Mouse (Mus musculus) CH12.LX (cell line): ENCODE data around the gene Lamc1. TPM values are rescaled to one million over a fixed set of nuclear protein-coding genes. Genes with fewer than 3 reads are reported as not detected.

Source experiments
- DNase-seq: peaks from one replicate; pipeline ENCODE4 v3.0.0-alpha.2; 2013; ENCODE audit errors: extremely low read depth
- H3K27ac ChIP-seq: 2 replicates; pipeline ENCODE4 v1.5.1; 2012; ENCODE audit warnings: low read depth, mild to moderate bottlenecking, control low read depth, moderate library complexity; ENCODE audit not compliant: insufficient read depth
- H3K27me3 ChIP-seq: replicated peaks from 2 replicates; pipeline ENCODE3; 2012; ENCODE audit warnings: inconsistent platforms
- H3K36me3 ChIP-seq, 2 experiments: replicated peaks in 1 of 2; 2 replicates each; pipeline versions ENCODE3 to v1.6.1; 2012; ENCODE audit warnings: inconsistent platforms in 1 of 2, low read length in 1 of 2, mild to moderate bottlenecking in 1 of 2, mixed read lengths in 1 of 2, moderate library complexity in 1 of 2; ENCODE audit not compliant: control insufficient read depth in 1 of 2, insufficient read depth in 1 of 2
- H3K4me1 ChIP-seq, 2 experiments: 2 replicates each; pipeline ENCODE4 v1.6.1; 2012; ENCODE audit warnings: inconsistent platforms in 1 of 2, moderate library complexity in 1 of 2; ENCODE audit not compliant: insufficient read depth in 2 of 2, control insufficient read depth in 1 of 2
- H3K4me2 ChIP-seq: 2 replicates; pipeline ENCODE4 v1.6.1; 2012; ENCODE audit warnings: low read depth, mild to moderate bottlenecking, control low read depth; ENCODE audit not compliant: poor library complexity, insufficient read depth, severe bottlenecking
- H3K4me3 ChIP-seq, 3 experiments: fragments of 150-350 bp in 1 of 3; sonication (generic) in 1 of 3; replicated peaks in 1 of 3; 2 replicates each; pipeline versions ENCODE3 to v1.5.1; 2011 to 2012; ENCODE audit warnings: low read depth in 2 of 3, low read length in 2 of 3, mild to moderate bottlenecking in 2 of 3, moderate library complexity in 2 of 3, control low read depth in 1 of 3, improper control_type of control experiment in 1 of 3, inconsistent platforms in 1 of 3, mixed read lengths in 1 of 3; ENCODE audit not compliant: poor library complexity in 1 of 3
- H3K79me2 ChIP-seq: replicated peaks from 2 replicates; pipeline ENCODE4 v1.6.1; 2012; ENCODE audit warnings: mild to moderate bottlenecking, moderate library complexity; ENCODE audit not compliant: control insufficient read depth, poor library complexity, insufficient read depth, severe bottlenecking; ENCODE audit errors: extremely low read depth
- H3K9ac ChIP-seq: 2 replicates; pipeline ENCODE4 v1.6.1; 2012; ENCODE audit warnings: low read depth, mild to moderate bottlenecking, control low read depth, moderate library complexity; ENCODE audit not compliant: insufficient read depth
- H3K9me3 ChIP-seq: replicated peaks from 2 replicates; pipeline ENCODE3; 2012; ENCODE audit warnings: low read length, inconsistent platforms, mixed read lengths
- BHLHE40 ChIP-seq: IDR thresholded peaks from 2 replicates; pipeline ENCODE4 v1.6.1; 2011; ENCODE audit warnings: mild to moderate bottlenecking, low read depth, low read length, improper control_type of control experiment
- CHD1 ChIP-seq: IDR thresholded peaks from 2 replicates; pipeline ENCODE4 v1.6.1; 2012; ENCODE audit warnings: low read depth, low read length, improper control_type of control experiment, inconsistent platforms
- E2F4 ChIP-seq: IDR thresholded peaks from 2 replicates; pipeline ENCODE4 v1.6.1; 2011; ENCODE audit warnings: low read depth, low read length, improper control_type of control experiment; ENCODE audit not compliant: insufficient replicate concordance
- ELF1 ChIP-seq: IDR thresholded peaks from 2 replicates; pipeline ENCODE4 v1.6.1; 2014; ENCODE audit warnings: low read depth, mild to moderate bottlenecking, inconsistent platforms, low read length, improper control_type of control experiment
- EP300 ChIP-seq: IDR thresholded peaks from 2 replicates; pipeline ENCODE4 v1.6.1; 2011; ENCODE audit warnings: low read length, improper control_type of control experiment
- ETS1 ChIP-seq: conservative IDR thresholded peaks from 2 replicates; pipeline ENCODE4 v1.6.1; 2012; ENCODE audit warnings: low read depth, mild to moderate bottlenecking, inconsistent platforms, low read length, improper control_type of control experiment, moderate library complexity
- HCFC1 ChIP-seq: IDR thresholded peaks from 2 replicates; pipeline ENCODE4 v1.6.1; 2012; ENCODE audit warnings: low read depth, mild to moderate bottlenecking, inconsistent platforms, low read length, improper control_type of control experiment
- IRF4 ChIP-seq: IDR thresholded peaks from 2 replicates; pipeline ENCODE4 v1.6.1; 2014; ENCODE audit warnings: low read depth, mild to moderate bottlenecking, inconsistent platforms, low read length, improper control_type of control experiment
- JUN ChIP-seq: IDR thresholded peaks from 2 replicates; pipeline ENCODE4 v1.6.1; 2011; ENCODE audit warnings: low read depth, mild to moderate bottlenecking, low read length, improper control_type of control experiment, moderate library complexity; ENCODE audit not compliant: insufficient read depth
- JUND ChIP-seq: conservative IDR thresholded peaks from 2 replicates; pipeline ENCODE4 v1.6.1; 2011; ENCODE audit warnings: low read depth, low read length, improper control_type of control experiment
- KAT2A ChIP-seq: IDR thresholded peaks from 2 replicates; pipeline ENCODE4 v1.6.1; 2012; ENCODE audit warnings: low read length, improper control_type of control experiment, inconsistent platforms; ENCODE audit not compliant: insufficient replicate concordance
- MAX ChIP-seq: IDR thresholded peaks from 2 replicates; pipeline ENCODE4 v1.6.1; 2011; ENCODE audit warnings: low read length, improper control_type of control experiment
- MAZ ChIP-seq: IDR thresholded peaks from 2 replicates; pipeline ENCODE4 v1.6.1; 2012; ENCODE audit warnings: low read depth, mild to moderate bottlenecking, inconsistent platforms, low read length, improper control_type of control experiment, moderate library complexity
- MXI1 ChIP-seq: IDR thresholded peaks from 2 replicates; pipeline ENCODE4 v1.6.1; 2011; ENCODE audit warnings: mild to moderate bottlenecking, low read depth, low read length, improper control_type of control experiment
- MYC ChIP-seq: IDR thresholded peaks from 2 replicates; pipeline ENCODE4 v1.6.1; 2011; ENCODE audit warnings: low read depth, mild to moderate bottlenecking, improper control_type of control experiment, low read length
- NELFE ChIP-seq: IDR thresholded peaks from 2 replicates; pipeline ENCODE4 v1.6.1; 2011; ENCODE audit warnings: low read depth, low read length, improper control_type of control experiment
- PAX5 ChIP-seq: IDR thresholded peaks from 2 replicates; pipeline ENCODE4 v1.6.1; 2012; ENCODE audit warnings: low read length, inconsistent platforms, mixed read lengths
- POLR2AphosphoS2 ChIP-seq: IDR thresholded peaks from 2 replicates; pipeline ENCODE4 v1.6.1; 2011; ENCODE audit warnings: low read depth, low read length, improper control_type of control experiment
- RAD21 ChIP-seq: IDR thresholded peaks from 2 replicates; pipeline ENCODE4 v1.6.1; 2011; ENCODE audit warnings: low read depth, mild to moderate bottlenecking, low read length, improper control_type of control experiment, moderate library complexity
- SMC3 ChIP-seq: IDR thresholded peaks from 2 replicates; pipeline ENCODE4 v1.6.1; 2011; ENCODE audit warnings: low read depth, low read length, improper control_type of control experiment
- TBP ChIP-seq: conservative IDR thresholded peaks from 2 replicates; pipeline ENCODE4 v1.6.1; 2011; ENCODE audit warnings: low read depth, low read length, improper control_type of control experiment
- USF1 ChIP-seq: IDR thresholded peaks from 2 replicates; pipeline ENCODE4 v1.6.1; 2014; ENCODE audit warnings: low read depth, mild to moderate bottlenecking, inconsistent platforms, low read length, improper control_type of control experiment
- USF2 ChIP-seq: conservative IDR thresholded peaks from 2 replicates; pipeline ENCODE4 v1.6.1; 2011; ENCODE audit warnings: low read depth, low read length, improper control_type of control experiment
- ZC3H11A ChIP-seq: IDR thresholded peaks from 2 replicates; pipeline ENCODE4 v1.6.1; 2012; ENCODE audit warnings: low read depth, mild to moderate bottlenecking, inconsistent platforms, low read length, improper control_type of control experiment
- ZKSCAN1 ChIP-seq: IDR thresholded peaks from 2 replicates; pipeline ENCODE4 v1.6.1; 2012; ENCODE audit warnings: low read depth, inconsistent platforms, low read length, improper control_type of control experiment, borderline replicate concordance
- ZMIZ1 ChIP-seq: IDR thresholded peaks from 2 replicates; pipeline ENCODE4 v1.6.1; 2012; ENCODE audit warnings: low read depth, mild to moderate bottlenecking, inconsistent platforms, low read length, improper control_type of control experiment
- dilution Hi-C: fragments of 300-500 bp; cut with MboI; formaldehyde crosslinking; loops from 2 replicates; pipeline ENCODE4 v1.14.3; 2020; ENCODE audit warnings: low sequenced_read_pairs; ENCODE audit not compliant: extremely low pct_unique_long_range_greater_than_20kb, extremely low pct_ligation_motif_present
- in situ Hi-C: fragments of 300-500 bp; cut with MboI; formaldehyde crosslinking; loops from 3 replicates; pipeline ENCODE4 v1.14.3; 2019; ENCODE audit warnings: low sequenced_read_pairs, low pct_ligation_motif_present, low pct_unique_long_range_greater_than_20kb, mixed read lengths
- polyA plus RNA-seq: library from polyadenylated mRNA; unstranded; fragments of >175 nt; gene quantifications from 2 replicates; pipeline ENCODE4 v1.2.1, GENCODE M21; 2012; ENCODE audit warnings: low read depth; ENCODE audit not compliant: insufficient read length
- total RNA-seq, 2 experiments: library from RNA; depleted of rRNA; stranded (reverse); fragments of 300-350 nt in 1 of 2; fragments of >200 nt in 1 of 2; gene quantifications; 2 replicates each; pipeline ENCODE4 v1.2.3; 2012 to 2014

The Lamc1 gene
- total and polyA plus RNA-seq, 3 experiments, result 5.7 to 16.7 (median 10.5) TPM

GRCm38 (mm10) chr1:153185828-153186803 lies 146.5 kb downstream of the Lamc1 start, which contains the start of gene Lamc2:
Gene Lamc2, minus strand, starts transcription at chr1:153186447.
- TF ChIP-seq ZC3H11A (no peak), ZKSCAN1 (no peak), TBP (no peak), NELFE (no peak), MAX (no peak), JUN (no peak), EP300 (no peak), BHLHE40 (no peak), PAX5 (no peak), MYC (no peak), USF2 (no peak), E2F4 (no peak), ZMIZ1 (no peak), RAD21 (no peak), HCFC1 (no peak), ETS1 (no peak), KAT2A (no peak), ELF1 (no peak)
- no peaks in the 10 kb centered on the region for H3K36me3 ChIP-seq
- H3K4me1 ChIP-seq, result peaks cover 0 to under 1% of the 10 kb centered on the region in 2 experiments; a peak in 1 of 4 replicates
- no peak within 1 kb of the TSS for H3K4me2 ChIP-seq
- H3K4me3 ChIP-seq, result no peak within 1 kb of the TSS
- H3K9me3 ChIP-seq, result peaks cover 3% of the 10 kb centered on the region
- no peak within 1 kb of the TSS for H3K9ac ChIP-seq
- in situ Hi-C loops, result no loop called here
- no peak for DNase-seq
- no peak within 1 kb of the TSS for H3K27ac ChIP-seq
- no peaks in the 10 kb centered on the region for H3K27me3 ChIP-seq
- dilution Hi-C loops, result no loop called here
- no peaks in the 10 kb centered on the region for H3K79me2 ChIP-seq

GRCm38 (mm10) chr1:153180586-153181289 lies 151.8 kb downstream of the Lamc1 start:
- no peak overlapping the region for H3K4me2 ChIP-seq

More at GRCm38 (mm10) chr1:153180586-153181289, 151.8 kb downstream of the Lamc1 start:
- DNase-seq, result no peak
- Histone ChIP-seq H3K9ac (no peak overlapping the region), H3K27ac (no peak overlapping the region), H3K27me3 (no peaks in the 10 kb centered on the region), H3K4me3 (no peak overlapping the region), H3K9me3 (peaks cover 3% of the 10 kb centered on the region), H3K36me3 (no peaks in the 10 kb centered on the region), H3K4me1 (no peaks in the 10 kb centered on the region), H3K79me2 (no peaks in the 10 kb centered on the region)
- dilution Hi-C loops (no loop called here), in situ Hi-C loops (no loop called here)
- no peak for TF ChIP-seq MAZ
- no peak for TF ChIP-seq USF2
- TF ChIP-seq POLR2AphosphoS2, result no peak
- no peak for TF ChIP-seq ELF1
- no peak for TF ChIP-seq JUND
- no peak for TF ChIP-seq ZC3H11A
- no peak for TF ChIP-seq IRF4
- no peak for TF ChIP-seq CHD1
- no peak for TF ChIP-seq EP300
- no peak for TF ChIP-seq SMC3
- TF ChIP-seq USF1, result no peak
- TF ChIP-seq MXI1, result no peak
